Mouse (Mus musculus) hindbrain, postnatal 0 days (tissue): ENCODE results near the gene Sbno2. TPM values are rescaled to one million over a fixed set of nuclear protein-coding genes. Genes with fewer than 3 reads are reported as not detected.

Experiments
- ATAC-seq: fragments of 200-750 bp; cut with Nextera tagmentation; 2 replicates; pipeline ENCODE4 v1.8.0; 2017; ENCODE audit warnings: mild to moderate bottlenecking, moderate TSS enrichment, moderate library complexity
- DNase-seq: peaks from one replicate; pipeline ENCODE4 v3.0.0-alpha.2; 2015; ENCODE audit warnings: low spot score
- H3K27ac ChIP-seq: fragments of 300-500 bp; sonication (generic); 2 replicates; pipeline ENCODE4 v1.5.1; 2014; ENCODE audit warnings: mild to moderate bottlenecking
- H3K27me3 ChIP-seq: fragments of 300-500 bp; sonication (generic); 2 replicates; pipeline ENCODE4 v1.6.1; 2014; ENCODE audit warnings: low read length, mixed read lengths; ENCODE audit not compliant: insufficient read depth
- H3K36me3 ChIP-seq: fragments of 300-500 bp; sonication (generic); 2 replicates; pipeline ENCODE4 v1.6.1; 2014; ENCODE audit warnings: low read length, mixed read lengths; ENCODE audit not compliant: insufficient read depth
- H3K4me1 ChIP-seq: fragments of 300-500 bp; sonication (generic); 2 replicates; pipeline ENCODE4 v1.6.1; 2014; ENCODE audit warnings: antibody characterized with exemption, low read length, mixed read lengths; ENCODE audit not compliant: insufficient read depth
- H3K4me2 ChIP-seq: fragments of 300-500 bp; sonication (generic); 2 replicates; pipeline ENCODE4 v1.6.1; 2014; ENCODE audit warnings: low read depth, mild to moderate bottlenecking, low read length, moderate library complexity, mixed read lengths
- H3K4me3 ChIP-seq: fragments of 300-500 bp; sonication (generic); 2 replicates; pipeline ENCODE4 v1.5.1; 2014; ENCODE audit warnings: low read length
- H3K9ac ChIP-seq: fragments of 300-500 bp; sonication (generic); replicated peaks from 2 replicates; pipeline ENCODE4 v1.6.1; 2014; ENCODE audit warnings: mild to moderate bottlenecking, low read length, moderate library complexity, mixed read lengths
- H3K9me3 ChIP-seq: fragments of 300-500 bp; sonication (generic); 2 replicates; pipeline ENCODE4 v1.6.1; 2016; ENCODE audit warnings: low read length, mixed read lengths
- CTCF ChIP-seq: IDR thresholded peaks from 2 replicates; pipeline ENCODE4 v1.5.1; 2016; ENCODE audit warnings: antibody characterized with exemption, control low read depth, low read depth
- WGBS: fragments of 180-500 bp; shearing (Covaris S2); extraction: QIAGEN DNeasy Blood & Tissue Kit; methylation state at CpG from one replicate; pipeline ENCODE4 v1.1.7; 2014; 5-methylcytosine and 5-hydroxymethylcytosine counted together
- polyA plus RNA-seq: library from polyadenylated mRNA; unstranded; fragments of >200 nt; fragmentation: Nextera tagmentation; extraction: Ambion mirVana; gene quantifications from 2 replicates; pipeline ENCODE4 v1.2.1, GENCODE M21; 2015
- total RNA-seq: library from RNA; depleted of rRNA; stranded (reverse); fragments of >200 nt; gene quantifications from 2 replicates; pipeline ENCODE4 v1.2.3, GENCODE M21; 2014

The Sbno2 gene
- total and polyA plus RNA-seq, 2 experiments from 2014 or later = 6.9 to 23.7 TPM

- H3K4me3 ChIP-seq = no peak overlapping the region
- DNase-seq = peak; percentile 44
Observed at GRCm38 (mm10) chr10:80074813-80075601, 30.4 kb downstream of the Sbno2 start.

DNA sequence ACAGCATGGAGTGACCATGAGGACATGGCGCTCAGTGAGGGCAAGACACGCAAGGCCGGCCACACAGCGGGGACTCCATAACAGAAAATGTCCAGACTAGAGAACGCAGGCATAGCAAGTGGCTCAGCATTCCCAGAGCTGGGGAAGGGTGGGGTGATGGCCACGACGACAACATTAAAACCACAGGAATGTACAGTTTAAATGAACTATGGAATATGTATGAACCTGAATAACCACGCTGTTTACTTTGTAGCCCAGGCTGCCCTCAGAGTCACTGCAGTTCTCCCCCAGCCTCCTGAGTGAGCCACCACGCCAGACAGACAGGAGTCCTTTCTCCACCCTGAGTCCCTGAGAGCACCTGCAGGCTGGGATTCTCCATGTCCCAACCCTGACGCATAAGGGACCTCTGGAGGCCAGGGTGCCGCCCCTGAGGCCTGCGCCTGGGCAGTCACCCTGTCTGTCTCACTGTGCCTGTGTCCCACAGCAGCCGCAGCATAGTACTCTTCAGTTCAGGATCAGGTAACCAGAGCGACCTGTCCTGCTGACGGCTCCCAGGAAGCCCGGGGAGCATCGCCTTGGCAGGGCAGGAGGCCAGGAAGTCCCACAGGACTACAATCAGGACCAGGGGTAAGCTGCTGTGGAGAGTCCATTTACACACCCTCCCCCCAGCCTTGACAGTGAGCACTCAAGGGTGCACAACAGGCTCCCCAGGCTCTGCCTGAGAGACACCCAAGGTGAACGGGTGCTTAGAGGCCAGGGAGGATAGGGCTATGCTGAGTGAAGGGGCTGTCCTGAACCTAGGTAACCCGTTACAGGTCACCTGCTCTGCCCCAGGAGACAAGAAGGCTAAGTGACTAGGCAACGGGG is 32.5 kb downstream of the Sbno2 start:
- Histone ChIP-seq H3K9ac (no peak overlapping the region), H3K4me3 (no peak overlapping the region), H3K36me3 (no peaks in the 10 kb centered on the region), H3K27me3 (no peaks in the 10 kb centered on the region), H3K4me2 (no peak overlapping the region), H3K4me1 (no peaks in the 10 kb centered on the region; the same call in 1 of the 2 replicates), H3K27ac (no peak overlapping the region), H3K9me3 (no peaks in the 10 kb centered on the region)
- no peak for TF ChIP-seq CTCF
- no peak for ATAC-seq
- WGBS = 82% methylated on average over 20 of the region's 20 CpGs
- no peak for DNase-seq

More at GRCm38 (mm10) chr10:80074813-80075601, 30.4 kb downstream of the Sbno2 start:
- H3K27me3 ChIP-seq = no peaks in the 10 kb centered on the region
- H3K9me3 ChIP-seq = no peaks in the 10 kb centered on the region
- WGBS = 21% methylated on average over 28 of the region's 28 CpGs
- ATAC-seq = peak; percentile 32; the same call in 1 of the 2 replicates
- H3K36me3 ChIP-seq = peaks cover 7% of the 10 kb centered on the region; the same call in 1 of the 2 replicates
- no peaks in the 10 kb centered on the region; the same call in 1 of the 2 replicates for H3K4me1 ChIP-seq
- peak overlapping the region; percentile 22 for H3K4me2 ChIP-seq
- H3K9ac ChIP-seq = no peak overlapping the region
- TF ChIP-seq CTCF = peak; percentile 29; the same call in 1 of the 2 replicates
- H3K27ac ChIP-seq = no peak overlapping the region; the same call in 1 of the 2 replicates

DNA sequence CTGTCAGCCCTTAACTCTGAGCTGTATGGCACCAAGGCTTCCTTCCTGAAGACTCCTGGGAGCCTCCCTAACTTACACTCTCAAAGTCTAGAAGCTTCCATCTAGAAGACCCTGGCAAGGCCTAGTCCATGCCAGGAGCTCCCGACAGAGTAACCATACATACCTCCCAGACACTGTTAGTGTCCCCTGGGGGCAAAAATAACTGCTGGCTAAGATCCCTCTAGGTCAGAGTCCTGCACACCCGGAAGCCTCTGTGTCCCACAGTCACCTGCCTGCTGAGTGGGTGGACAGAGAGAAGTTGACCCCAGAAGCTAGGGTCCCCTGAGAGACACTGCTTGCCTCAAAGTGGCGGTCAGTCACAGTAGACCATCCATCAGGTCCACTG is 33.9 kb downstream of the Sbno2 start:
- no peak for TF ChIP-seq CTCF
- Histone ChIP-seq H3K27ac (peak overlapping the region; percentile 51; the same call in 1 of the 2 replicates), H3K4me3 (no peak overlapping the region), H3K4me1 (no peaks in the 10 kb centered on the region; the same call in 1 of the 2 replicates), H3K4me2 (no peak overlapping the region), H3K9me3 (no peaks in the 10 kb centered on the region), H3K27me3 (no peaks in the 10 kb centered on the region), H3K36me3 (no peaks in the 10 kb centered on the region), H3K9ac (no peak overlapping the region)
- no peak for ATAC-seq
- WGBS = 83% methylated on average over 3 of the region's 3 CpGs
- DNase-seq = no peak

- H3K27me3 ChIP-seq = no peaks in the 10 kb centered on the region
- H3K4me3 ChIP-seq = no peak overlapping the region
- H3K4me1 ChIP-seq = no peaks in the 10 kb centered on the region; the same call in 1 of the 2 replicates
- H3K9ac ChIP-seq = no peak overlapping the region
- H3K4me2 ChIP-seq = no peak overlapping the region
- ATAC-seq = peak; percentile 49; the same call in 1 of the 2 replicates
- H3K36me3 ChIP-seq = no peaks in the 10 kb centered on the region
- peak; percentile 59 for DNase-seq
- H3K9me3 ChIP-seq = no peaks in the 10 kb centered on the region
- WGBS = 53% methylated on average over 9 of the region's 9 CpGs
- no peak for TF ChIP-seq CTCF
- peak overlapping the region; percentile 52; the same call in 1 of the 2 replicates for H3K27ac ChIP-seq
Observed at GRCm38 (mm10) chr10:80070837-80071515, 34.4 kb downstream of the Sbno2 start.

DNA sequence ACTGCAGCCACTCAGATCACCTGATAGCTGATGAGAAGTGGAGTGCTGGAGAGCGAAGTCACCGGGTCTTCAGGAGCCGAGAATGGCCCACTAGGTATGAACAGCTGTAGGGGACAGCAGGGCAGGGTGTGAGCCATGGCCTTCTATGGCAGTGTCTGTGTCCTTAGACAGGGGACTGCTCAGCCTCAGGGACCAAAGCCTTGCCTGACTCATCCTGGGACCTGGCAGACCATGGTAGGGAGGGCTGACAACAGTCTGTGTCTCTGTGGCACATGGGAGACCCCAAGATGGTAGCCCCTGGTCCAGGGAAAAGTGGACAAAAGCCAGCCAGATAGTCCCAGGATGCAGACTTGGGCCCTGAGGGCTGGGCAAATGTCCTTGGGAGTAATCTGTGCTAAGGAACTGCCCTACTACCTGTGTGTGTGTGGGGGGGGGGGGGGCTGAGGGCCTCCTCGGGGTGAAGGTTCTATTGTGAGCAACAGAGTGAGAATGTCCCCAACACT is 35.4 kb downstream of the Sbno2 start:
- Histone ChIP-seq H3K4me1 (no peaks in the 10 kb centered on the region), H3K9me3 (no peaks in the 10 kb centered on the region), H3K9ac (no peak overlapping the region), H3K4me3 (no peak overlapping the region), H3K27ac (no peak overlapping the region), H3K36me3 (peaks cover 1% of the 10 kb centered on the region; the same call in 1 of the 2 replicates), H3K4me2 (no peak overlapping the region), H3K27me3 (no peaks in the 10 kb centered on the region)
- ATAC-seq = no peak
- WGBS = 85% methylated on average over 4 of the region's 4 CpGs
- no peak for DNase-seq
- no peak for TF ChIP-seq CTCF

GRCm38 (mm10) chr10:80069251-80069650 is 36.1 kb downstream of the Sbno2 start:
- Histone ChIP-seq H3K9me3 (no peaks in the 10 kb centered on the region), H3K9ac (no peak overlapping the region), H3K27me3 (no peaks in the 10 kb centered on the region), H3K36me3 (peaks cover 7% of the 10 kb centered on the region; the same call in 1 of the 2 replicates), H3K4me1 (no peaks in the 10 kb centered on the region), H3K4me2 (no peak overlapping the region), H3K4me3 (no peak overlapping the region), H3K27ac (no peak overlapping the region)
- no peak for ATAC-seq
- TF ChIP-seq CTCF = no peak
- 75% methylated on average over 6 of the region's 7 CpGs for WGBS
- DNase-seq = no peak
